Mouse (Mus musculus) brain, embryonic 14.5 days (tissue): ENCODE data around the gene Dnajc6.

ENCODE experiments used
- CTCF ChIP-seq: fragments of 200-500 bp; IDR thresholded peaks from 2 replicates; pipeline ENCODE4 v1.5.1; 2012; ENCODE audit warnings: inconsistent platforms, mild to moderate bottlenecking, moderate library complexity, borderline replicate concordance; ENCODE audit not compliant: insufficient read depth, insufficient read length; ENCODE audit errors: extremely low read depth
- POLR2A ChIP-seq: fragments of 200-500 bp; IDR thresholded peaks from 2 replicates; pipeline ENCODE4 v1.6.1; 2012; ENCODE audit warnings: mild to moderate bottlenecking, inconsistent platforms, borderline replicate concordance; ENCODE audit not compliant: poor library complexity, insufficient read depth, insufficient read length, severe bottlenecking; ENCODE audit errors: extremely low read depth

GRCm38 (mm10) chr4:101491704-101492103 is 4.7 kb upstream of the Dnajc6 start:
- TF ChIP-seq CTCF (no peak), POLR2A (no peak)
